Mouse (Mus musculus): ENCODE measurements at regions not wholly inside any gene's neighbourhood (a gene's known extent, or its start where the extent isn't known, plus 50 kb on each side); places are given as distances from the start of the nearest gene placed in this dataset.

DNA sequence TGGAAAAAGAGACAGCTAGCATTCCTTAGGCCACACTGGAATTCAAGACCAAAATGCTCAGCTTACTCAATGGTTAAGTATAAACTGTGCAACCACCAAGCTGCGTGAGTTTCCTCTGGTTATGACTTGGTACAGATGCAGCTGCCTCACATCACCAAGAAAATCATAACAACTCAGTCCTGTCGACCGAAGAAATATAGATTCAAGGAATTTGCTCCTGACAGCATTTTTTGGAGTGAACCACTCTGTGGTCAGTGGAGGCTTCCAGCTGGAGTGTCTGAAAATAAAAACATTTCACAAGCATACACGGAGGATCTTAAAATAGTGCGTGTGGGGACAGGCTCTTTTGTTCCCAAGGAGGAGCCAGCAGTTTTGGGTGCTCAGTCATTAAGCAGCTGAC, 253.8 kb downstream of the Bckdhb start:
- peak; percentile 9 for DNase-seq (ENCODE audit: low spot score)

DNA sequence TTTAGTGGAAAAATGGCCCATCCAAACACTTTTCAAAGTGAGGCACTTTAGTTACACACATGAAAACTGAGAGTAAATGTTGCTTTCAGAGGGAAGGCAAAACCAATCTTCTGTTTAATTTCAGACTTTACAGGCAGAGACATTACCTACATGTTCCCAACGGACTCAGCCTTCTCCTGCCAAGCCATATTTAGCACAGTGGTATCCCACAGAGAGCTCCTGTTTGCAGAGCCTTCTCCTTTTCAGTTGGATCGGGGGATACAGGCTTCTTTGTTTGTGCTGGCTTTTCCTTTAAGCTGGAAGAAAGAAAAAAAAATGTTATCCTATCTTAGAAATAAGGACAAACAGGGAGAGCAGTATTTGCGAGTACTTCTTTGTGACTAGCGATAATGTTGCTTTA, 254.3 kb downstream of the Bckdhb start:
- no peak for DNase-seq (ENCODE audit: low spot score)

DNA sequence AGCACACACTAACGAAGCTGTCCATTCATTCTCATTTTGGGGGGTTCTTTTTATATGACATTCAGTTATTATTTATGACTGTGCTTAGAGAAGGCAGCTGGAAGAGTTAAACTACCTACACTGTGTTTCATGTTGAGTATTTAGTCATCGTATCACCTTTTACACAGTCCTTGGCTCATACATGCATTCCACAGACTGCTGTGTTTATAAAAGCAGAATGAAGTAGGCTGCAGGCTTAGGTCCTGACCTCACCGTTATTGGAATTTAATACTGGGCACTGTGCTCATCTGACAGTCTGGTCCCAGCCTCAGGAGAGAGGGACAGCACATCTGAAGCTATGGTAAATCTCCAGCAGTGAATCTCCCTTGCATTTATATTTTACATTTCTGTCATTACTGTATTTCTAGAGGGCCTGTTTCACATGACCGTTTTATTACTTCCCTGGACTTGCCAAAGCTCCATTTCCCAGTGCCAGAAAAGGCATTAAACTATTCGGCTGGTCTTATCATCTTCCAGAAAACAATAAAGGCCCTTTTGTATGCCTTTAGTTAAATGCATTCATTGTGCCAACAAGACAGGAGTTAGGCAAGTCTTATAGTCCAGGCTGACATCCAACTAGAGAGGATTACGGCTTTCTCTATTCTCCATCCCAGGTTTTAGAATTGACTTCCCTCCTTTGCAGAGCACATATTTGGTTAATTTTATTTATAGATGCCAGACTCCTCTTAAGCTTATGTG, 258.9 kb downstream of the Bckdhb start:
- DNase-seq (ENCODE audit: low spot score) = no peak

DNA sequence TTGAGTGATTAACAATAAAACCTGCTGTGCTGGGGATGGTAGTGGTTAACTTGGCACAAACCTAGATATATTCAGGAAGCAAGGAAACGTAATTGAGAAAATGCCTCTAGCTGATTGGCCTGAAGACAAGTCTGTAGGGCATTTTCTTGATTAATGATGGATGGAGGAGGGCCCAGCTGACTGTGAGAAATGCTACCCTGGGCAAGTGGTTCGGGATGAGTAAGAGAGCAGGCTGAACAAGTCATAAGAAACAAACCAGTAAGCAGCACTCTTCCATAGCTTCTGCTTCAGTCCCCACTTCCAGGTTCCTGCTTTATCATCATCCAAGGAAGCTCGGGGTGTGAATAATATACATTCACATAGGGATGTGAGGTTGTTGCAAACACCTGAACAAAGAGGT, 262.6 kb downstream of the Bckdhb start:
- no peak for DNase-seq (ENCODE audit: low spot score)

DNA sequence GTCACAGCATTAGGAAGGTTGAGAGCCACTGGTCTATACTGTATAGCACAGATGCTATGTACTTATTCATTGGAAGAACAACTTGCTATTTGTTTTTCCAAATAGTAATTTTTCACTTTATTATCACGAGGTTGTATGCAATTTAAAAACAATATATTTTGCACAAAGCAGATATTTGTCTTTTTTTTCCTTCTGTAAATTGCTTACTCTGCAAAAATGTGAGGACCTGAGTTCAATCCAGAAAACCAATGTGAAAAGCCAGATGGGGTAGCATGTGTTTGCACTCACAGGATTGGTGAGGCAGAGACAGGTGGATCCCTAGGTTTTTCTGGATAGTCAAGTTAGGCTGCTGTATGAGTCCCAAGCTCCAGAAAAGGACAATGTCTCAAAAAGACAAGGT, 268.5 kb downstream of the Bckdhb start:
- DNase-seq (ENCODE audit: low spot score) = no peak

DNA sequence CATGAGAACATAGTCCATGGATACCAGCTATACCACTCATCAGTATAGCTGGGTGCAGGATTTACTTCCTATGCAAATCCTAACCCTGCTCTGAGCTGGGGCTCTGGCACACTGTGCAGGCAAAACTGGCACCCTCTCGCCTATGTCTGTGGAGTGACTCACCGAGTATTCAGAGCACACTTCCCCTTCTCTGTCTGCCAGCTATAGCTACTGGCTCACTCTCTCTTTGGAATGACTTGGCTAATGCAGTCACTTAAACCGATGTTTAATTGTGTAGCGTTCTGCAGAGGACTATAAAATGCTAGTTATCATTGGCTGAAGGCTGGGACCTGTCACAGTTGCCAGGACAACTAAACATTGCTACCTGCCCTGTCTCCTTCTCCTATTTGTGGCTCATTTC, 269.8 kb downstream of the Bckdhb start:
- peak; percentile 37 for DNase-seq (ENCODE audit: low spot score)

DNA sequence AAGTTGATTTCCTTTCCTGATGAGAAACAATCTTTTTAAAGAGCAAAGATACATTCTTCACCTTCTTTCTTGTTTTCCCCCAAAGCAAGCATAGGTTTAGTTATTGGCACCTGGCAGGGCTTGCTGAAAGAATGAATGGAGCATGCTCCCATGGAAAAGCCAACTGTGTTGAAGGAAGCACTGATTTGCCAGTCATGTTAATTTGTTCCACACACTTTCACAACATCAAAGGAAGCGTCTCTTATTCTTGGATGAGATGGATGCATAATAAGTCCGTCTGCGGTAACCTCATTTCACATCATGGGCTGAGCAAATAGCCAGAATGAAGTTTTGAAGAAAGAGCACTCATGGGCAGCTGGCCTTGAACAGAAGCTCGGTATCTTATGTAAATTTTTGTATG, 270.4 kb downstream of the Bckdhb start:
- DNase-seq (ENCODE audit: low spot score) = no peak

DNA sequence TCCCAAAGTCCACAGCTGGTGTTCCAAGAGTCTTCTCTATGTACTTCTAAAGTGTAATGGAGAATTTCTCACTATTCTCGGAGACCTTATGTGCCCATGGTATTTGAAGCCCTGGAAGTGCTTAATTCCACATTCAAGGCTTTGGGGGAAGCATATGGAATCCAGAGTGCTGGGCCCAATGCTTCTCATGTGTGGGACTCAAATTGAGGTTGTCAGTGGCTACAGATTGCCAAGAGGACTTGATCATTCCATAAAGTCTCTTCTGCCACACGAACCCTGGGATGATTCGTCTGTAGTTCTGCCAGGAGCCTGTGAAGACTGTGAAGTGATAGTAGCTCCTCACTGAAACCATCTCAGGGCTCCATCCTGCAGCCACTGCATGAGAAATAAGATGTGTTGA, 275.3 kb downstream of the Bckdhb start:
- DNase-seq (ENCODE audit: low spot score) = peak; percentile 7

DNA sequence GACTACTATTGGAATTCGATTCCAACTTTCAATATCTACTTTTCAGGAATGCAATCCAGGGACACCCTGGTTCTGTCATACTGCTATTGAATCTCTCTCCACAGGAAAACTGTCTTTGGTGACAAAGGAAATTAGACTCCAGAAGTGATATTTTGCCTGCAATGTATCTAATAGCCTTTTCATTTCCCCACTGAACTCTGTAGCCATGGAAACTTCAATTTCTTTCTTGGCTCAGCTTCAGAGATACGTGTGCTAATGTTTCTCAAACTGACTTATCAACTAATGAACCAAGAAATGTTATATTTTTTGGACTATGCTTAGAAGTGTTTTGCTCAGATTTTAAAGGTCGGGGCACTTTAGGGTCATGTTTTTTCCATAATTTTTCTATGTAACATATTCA, 279.1 kb downstream of the Bckdhb start:
- DNase-seq (ENCODE audit: low spot score) = no peak

DNA sequence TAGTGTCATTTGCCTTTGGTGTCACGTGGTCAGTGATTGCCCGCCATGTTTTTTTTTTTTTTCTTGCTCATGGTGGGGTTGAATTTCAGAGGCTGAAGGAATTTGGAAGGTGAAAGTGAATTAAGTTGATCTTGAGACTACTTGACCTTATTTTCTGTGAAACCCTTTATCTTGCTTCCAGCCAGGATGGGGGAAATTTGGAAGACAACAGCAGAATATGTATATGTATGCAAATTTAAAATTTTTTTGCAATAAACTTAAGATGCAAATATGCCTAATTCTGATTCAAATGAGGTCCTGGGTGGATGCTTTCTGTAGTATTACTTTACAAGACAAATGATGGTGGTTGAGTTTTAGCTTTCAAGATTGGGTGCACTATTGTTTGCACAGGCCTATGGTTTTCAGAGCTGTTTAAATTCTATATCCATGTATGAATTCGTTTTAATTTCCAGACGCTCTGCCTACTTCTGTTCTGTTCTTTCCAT, 315.6 kb downstream of the Bckdhb start:
- no peak for DNase-seq (ENCODE audit: low spot score)

DNA sequence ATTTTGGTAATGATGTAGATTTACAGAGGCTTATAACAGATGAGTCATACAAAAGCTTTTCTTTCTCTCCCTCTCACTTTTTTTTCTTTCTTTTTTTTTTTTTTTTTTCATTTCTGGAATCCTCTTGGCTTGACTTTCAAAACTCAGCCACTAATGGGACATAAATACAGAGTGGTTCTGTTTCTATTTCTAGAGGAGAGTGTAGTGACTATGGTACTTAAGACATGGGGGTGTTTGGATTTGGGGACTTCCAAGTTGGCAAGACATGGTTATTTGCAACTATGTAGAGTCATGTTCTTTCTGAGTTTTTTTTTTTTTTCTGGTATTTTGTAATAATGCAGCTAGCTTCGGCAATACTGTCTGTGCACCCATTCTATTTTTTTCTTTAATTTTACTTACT, 324.8 kb downstream of the Bckdhb start:
- no peak for DNase-seq (ENCODE audit: low spot score)

DNA sequence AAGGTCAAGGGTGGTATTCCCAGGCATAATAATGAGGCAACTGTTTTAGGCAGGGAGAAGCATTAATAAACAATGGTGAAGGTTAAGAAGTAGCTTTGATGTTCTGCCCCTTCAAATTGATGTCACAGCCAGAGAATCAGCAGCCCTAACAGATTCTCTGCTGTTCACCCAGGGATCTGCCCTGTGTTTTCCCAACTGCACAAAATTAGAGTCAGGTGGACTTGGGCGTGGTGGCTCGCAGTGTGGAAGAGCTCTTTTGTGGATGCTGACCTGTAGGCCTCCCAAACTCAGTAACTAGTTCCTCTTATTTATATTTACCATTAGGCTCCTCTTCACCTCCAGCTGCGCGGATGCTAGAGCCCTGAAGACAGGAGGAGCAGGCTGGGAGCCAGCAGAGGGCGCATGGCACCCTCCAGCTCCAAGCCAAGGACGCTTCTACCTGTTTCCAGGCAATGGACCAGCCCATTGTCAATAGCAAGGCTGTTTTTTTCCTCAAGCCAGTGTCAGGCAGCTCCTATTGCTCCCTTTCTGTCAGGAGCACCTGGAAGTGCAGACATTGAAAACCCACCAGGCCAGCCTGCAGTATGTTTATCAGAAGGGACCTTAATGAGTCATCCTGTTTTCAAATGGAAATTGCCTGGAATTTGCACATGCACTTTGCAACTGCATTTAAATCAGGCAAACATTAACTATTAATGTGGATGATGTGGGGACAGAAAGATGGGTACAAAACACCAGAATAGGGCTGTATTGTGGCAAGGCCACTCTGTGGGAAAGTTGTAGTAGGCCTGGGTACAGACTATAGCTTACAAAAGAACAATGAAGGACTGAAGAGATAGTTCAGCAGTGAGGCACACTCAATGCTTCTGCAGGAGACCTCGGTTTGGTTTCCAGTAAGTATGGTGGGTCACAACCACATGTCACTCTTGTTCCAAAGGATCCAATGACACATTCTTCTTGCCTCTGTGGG, 328.4 kb downstream of the Bckdhb start:
- DNase-seq (ENCODE audit: low spot score) = peak; percentile 7

DNA sequence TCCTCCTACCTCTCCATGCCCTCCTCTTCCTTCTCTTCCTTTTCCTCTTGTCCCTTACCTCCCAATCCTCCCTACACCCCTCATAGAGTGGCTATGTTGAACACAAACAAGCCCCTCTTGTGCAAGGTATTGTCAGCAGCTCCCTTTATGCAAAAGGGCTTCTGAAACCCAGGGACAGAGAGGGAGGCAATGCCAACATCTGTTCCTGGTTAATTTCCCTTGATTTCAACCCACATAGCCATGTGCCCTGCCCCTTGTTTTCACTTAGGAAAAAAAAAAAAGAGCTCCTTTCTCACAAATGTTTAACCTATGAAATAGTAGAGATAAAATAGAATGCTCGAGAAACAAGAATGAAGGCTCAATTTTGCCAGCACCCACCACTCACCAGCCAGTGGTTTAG, 333.5 kb downstream of the Bckdhb start:
- no peak for DNase-seq (ENCODE audit: low spot score)

DNA sequence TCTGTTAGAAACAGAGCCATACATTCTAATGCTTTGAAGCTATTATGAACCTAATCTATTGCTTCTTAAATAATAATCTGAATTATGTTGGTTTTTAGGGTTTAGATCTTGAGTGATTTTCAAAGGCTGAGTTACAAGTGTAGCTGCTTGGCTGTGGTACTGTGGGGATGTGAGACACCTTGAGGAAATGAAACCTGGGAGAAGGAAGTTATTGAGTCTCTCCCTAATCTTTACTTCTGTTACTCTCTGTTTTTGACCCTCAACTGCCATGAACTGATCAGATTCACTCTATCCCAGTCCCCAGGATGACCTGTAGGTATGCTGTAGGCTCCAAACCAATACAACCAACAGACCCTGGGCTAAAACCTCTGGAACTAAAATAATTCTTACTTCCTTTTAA, 334.8 kb downstream of the Bckdhb start:
- no peak for DNase-seq (ENCODE audit: low spot score)

DNA sequence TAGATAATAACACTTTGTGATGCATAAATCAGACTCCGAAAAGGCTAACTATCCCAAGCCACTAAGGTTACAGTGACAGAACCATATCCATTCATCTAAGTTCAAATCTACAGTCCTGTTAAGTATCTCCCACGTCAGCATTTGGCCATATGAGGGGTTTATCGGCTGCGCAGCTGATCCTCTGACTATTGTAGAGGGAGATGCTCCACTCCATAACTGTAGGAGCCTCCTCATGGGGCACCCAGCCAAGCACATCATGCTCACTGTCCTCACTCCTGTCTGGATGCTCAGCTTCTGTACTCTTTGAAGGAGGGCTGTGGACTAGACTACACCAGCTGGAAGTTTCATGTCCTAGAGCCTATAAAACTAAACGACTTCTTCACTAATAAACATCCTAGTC, 337.2 kb downstream of the Bckdhb start:
- no peak for DNase-seq (ENCODE audit: low spot score)

DNA sequence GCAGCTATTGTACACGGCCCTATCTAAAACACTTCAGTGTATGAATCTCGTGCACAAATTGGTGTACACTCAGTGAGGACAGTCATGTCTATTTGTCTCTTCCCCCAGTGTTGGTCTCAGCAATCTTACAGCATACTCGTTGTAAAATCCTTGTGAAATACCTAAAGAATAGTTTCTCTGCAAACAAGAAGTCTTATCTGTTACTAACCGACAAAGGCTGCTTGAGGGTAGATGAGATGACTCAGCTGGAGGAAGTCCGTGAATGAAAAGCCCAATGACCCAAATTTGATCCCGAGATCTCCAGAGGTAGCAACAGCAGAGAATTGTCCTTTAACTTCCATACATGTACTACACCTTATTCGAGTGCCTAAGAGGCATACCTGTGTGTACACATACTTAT, 342.0 kb downstream of the Bckdhb start:
- no peak for DNase-seq (ENCODE audit: low spot score)

DNA sequence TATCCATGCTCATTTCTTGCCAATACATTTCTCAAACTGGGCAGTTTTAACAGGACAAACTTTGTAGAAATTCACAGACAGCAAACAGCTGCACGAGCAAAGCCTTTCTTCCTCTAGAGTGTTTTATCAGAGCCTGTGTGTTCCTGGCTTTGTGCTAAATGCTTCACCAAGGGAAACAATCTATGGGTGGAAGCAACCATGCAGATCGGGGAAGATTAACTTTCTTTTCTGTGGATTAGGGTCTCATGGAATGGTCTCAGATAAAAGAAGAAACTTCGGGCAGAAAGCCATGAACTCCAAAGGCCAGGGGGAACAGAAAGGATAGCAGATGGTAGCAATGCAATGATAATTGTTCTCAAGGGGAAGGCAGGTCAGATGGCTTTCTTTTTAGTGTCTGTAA, 349.7 kb downstream of the Bckdhb start:
- DNase-seq (ENCODE audit: low spot score) = no peak

DNA sequence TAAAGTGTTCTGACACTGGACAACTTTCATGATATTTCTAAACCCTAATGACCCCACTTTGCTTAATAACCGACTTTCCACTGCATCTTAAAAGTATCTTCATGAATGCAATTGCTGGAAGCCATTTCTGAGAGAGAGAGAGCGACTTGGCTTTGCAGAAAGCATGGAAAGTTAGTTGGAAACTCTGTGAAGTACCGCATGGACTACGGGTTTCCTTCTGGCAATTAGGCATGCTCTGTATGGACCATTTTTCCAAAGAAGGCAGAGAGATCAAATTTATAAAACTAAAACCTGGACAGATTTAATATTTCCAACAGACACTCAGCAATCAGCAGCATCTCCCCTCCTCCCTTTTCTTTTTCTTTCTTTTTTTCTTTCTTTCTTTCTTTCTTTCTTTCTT, 353.4 kb downstream of the Bckdhb start:
- no peak for DNase-seq (ENCODE audit: low spot score)

DNA sequence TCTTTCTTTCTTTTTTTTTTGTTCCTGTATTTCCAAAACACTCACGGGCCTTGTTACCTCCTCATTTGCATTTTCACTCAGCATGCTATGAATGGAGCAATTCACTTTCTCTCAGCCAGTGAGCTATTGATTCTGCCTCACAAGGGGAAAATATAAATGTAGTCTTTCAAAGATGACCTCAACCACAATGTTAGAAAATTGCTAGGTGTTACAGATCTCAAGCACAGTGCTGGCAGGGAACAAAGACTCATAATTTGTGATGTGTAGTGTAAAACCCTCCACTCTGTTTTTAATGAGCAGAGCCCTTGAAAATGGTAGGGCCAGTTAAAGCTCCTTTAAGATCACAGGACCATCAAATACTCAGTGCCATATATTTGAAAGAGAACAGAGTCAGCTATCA, 353.8 kb downstream of the Bckdhb start:
- DNase-seq (ENCODE audit: low spot score) = no peak

DNA sequence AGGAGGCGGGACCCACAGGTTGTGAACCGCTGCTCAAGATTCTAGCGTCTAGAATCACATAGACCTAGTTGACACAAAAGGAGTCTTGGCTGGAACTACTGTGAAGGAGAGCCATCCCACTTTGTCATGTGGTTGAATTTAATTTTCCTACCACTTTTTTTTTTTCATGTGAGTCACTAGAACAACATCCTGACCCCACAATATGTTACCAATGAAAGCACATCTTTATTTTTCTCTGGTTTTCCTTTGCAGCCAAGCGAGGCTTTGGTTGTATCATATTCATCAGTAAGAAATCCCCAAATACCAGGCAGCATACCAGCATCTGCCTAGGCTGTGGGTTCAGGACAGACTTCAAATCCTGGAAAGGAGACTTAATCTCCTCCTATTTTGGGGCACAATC, 356.0 kb downstream of the Bckdhb start:
- no peak for DNase-seq (ENCODE audit: low spot score)

DNA sequence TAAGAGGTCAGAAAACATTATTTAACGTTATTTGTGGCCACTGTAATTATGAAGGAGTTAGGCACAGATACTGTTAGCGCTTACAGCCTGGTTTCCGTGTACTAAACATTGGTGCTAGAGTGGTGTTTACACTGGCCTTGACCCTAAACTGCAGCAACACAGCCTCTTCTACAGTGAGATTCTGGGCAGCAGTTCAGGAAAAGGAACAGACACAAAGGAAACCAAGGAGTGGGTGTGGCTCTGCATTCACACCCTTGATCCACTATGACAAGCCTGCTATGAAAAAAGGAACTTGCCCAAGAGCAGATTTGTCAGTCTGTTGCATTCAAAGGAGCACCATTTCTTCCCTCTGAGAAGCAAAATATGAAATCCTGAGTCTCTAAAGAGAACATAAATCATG, 356.7 kb downstream of the Bckdhb start:
- no peak for DNase-seq (ENCODE audit: low spot score)

DNA sequence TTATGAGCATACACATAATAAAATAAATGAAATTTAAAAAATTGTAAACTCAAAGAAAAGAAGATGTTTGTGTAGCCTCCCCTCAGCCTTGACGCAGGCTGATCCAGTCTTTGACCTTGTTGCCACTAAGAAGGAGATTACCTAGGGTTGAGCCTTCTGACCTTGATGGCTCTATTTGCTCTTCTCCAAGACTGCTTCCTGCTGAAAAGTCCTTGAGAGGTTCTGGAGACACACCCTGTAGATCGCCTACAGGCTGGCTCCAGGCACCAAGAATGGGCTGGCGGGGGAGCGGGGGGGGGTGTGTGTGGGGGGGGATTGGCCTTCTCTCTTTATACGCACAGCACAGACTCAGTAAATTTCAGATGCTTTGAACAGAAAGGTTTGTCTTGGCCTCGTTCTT, 358.4 kb downstream of the Bckdhb start:
- no peak for DNase-seq (ENCODE audit: low spot score)

DNA sequence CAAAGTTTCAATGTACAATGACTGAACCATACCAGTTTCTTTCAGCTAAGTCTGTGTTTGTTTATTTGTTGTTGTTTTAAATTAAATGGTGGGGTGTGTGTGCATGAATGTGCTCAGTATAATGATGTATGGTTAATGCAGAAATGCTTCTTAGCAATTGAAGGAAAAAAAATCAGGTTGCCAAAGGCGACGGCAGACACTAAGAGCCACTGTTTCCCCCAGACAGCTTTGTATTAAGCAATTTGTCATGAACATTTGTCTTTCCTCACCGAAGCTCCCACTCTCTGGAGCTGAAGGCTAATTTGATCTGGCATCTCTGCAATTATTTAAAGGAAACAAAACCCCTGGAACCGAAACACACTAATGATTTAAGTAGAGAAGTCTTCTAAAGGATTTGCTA, 360.7 kb downstream of the Bckdhb start:
- no peak for DNase-seq (ENCODE audit: low spot score)
